Mouse (Mus musculus): ENCODE results near the gene Hspd1. TPM values are rescaled to one million over a fixed set of nuclear protein-coding genes. Genes with fewer than 3 reads are reported as not detected.

The Hspd1 gene
- total RNA-seq, 2 experiments from 2014 or later = 156 to 249 TPM

- Histone ChIP-seq H3K4me3 (peak overlapping the region; percentile 85), H3K27ac (peak overlapping the region; percentile 100)
- TF ChIP-seq CTCF (IDR thresholded peaks at IDR 0.05) = no peak
- DNase-seq = no peak
- intact Hi-C loops (cut with DNase I) = loop anchor here (2.0 to 5.0 kb wide), 3 partner anchors 27 to 36 kb away; partner anchors contain the start of gene Sf3b1
Observed at GRCm38 (mm10) chr1:55053596-55053995, 34.4 kb downstream of the Hspd1 start.

GRCm38 (mm10) chr1:55053005-55053404 is 35.0 kb downstream of the Hspd1 start:
- DNase-seq = peak; percentile 87
- H3K4me3 ChIP-seq = peak overlapping the region; percentile 85
- peak; percentile 35 for TF ChIP-seq CTCF (IDR thresholded peaks at IDR 0.05)
- H3K27ac ChIP-seq = peak overlapping the region; percentile 100
- intact Hi-C loops (cut with DNase I) = loop anchor here (2.0 to 5.0 kb wide), 3 partner anchors 26 to 36 kb away; partner anchors contain the start of gene Sf3b1

DNA sequence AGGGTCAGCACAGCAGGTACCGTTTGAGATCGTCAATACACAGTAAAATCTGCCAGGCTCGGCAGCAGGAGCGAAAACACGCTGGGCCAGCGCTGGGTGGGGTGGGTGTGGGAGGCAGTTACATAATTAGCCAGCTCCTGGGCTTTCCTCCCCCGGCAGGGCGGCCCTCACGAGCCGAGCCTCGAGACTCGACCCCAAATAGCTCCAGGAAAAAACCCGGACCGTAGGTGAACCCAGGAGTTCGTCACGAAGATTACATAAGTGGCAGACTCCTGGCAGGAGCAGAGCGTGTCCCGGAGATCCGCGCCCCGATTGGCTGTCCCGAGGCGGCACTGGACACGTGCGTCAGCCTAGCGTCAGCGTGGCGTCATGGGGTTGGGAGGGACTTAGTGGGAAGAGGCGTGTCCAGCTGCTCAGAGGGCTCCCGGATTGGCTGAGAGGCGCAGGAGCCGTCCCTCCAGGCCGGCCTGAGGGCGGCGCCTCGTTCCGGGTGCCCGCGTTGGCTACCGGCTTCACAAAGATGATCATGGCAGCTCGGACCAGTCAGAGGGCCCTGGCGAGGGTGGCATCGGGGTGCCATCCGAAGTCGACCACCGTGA is 35.6 kb downstream of the Hspd1 start, which contains the start of gene Coq10b:
TSS of gene Coq10b (plus strand) at position 416 of the 599 bp plus-strand sequence.
- intact Hi-C loops (cut with DNase I) = loop anchor here (2.0 to 5.0 kb wide), 3 partner anchors 26 to 35 kb away; partner anchors contain the start of gene Sf3b1
- peak; percentile 99 for DNase-seq
- H3K4me3 ChIP-seq = peak within 1 kb of the TSS; percentile 85
- peak within 1 kb of the TSS; percentile 100 for H3K27ac ChIP-seq
- peak; percentile 0; the same call in 1 of the 2 replicates for TF ChIP-seq CTCF (IDR thresholded peaks at IDR 0.05)

DNA sequence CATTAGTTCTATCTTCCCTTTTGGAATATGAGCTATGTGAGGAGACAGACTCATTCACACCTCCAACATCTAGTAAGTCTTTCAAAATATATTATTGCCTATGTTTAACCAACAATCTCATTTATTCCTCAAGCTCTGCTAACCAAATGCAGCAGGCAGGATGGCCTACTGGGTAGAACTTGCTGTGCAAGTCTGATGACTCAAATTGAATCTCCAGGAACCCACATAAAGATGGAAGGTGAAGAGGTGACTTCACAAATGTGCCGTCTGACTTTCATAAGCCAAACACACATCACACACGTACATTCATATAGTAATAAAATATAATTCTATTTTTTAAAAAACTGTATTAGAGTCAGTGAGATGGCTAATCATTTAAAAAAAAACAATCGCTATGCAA is 36.4 kb downstream of the Hspd1 start:
- DNase-seq = no peak
- TF ChIP-seq CTCF (IDR thresholded peaks at IDR 0.05) = no peak
- H3K4me3 ChIP-seq = peak overlapping the region; percentile 85
- intact Hi-C loops (cut with DNase I) = loop anchor here (2.0 to 5.0 kb wide), 3 partner anchors 25 to 35 kb away; partner anchors contain the start of gene Sf3b1
- peak overlapping the region; percentile 100 for H3K27ac ChIP-seq

- no peak for TF ChIP-seq CTCF (IDR thresholded peaks at IDR 0.05)
- Histone ChIP-seq H3K4me3 (no peak overlapping the region), H3K27ac (no peak overlapping the region)
- DNase-seq = no peak
- intact Hi-C loops (cut with DNase I) = no loop called here
Observed at GRCm38 (mm10) chr1:55048841-55049587, 39.0 kb downstream of the Hspd1 start.

DNA sequence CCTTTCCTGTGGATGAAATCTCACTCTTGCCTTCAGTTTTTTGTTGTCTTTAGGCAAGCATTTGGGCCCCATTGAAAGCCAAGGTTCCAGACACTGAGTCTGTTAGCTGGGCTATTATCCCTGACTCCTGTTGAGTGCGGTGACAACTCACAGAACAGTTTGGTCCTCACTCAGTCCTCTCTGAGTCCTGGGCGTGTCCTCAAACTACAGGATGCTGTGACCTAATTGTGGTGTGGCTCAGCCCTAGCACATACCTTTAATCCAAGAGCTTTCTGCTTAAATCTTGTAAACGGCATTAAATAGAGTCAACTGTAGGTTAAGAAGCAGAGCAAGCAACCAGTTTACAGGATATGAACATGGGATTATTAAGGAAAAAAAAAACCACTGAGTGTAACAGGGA is 44.9 kb downstream of the Hspd1 start:
- TF ChIP-seq CTCF (IDR thresholded peaks at IDR 0.05) = no peak
- Histone ChIP-seq H3K27ac (no peak overlapping the region), H3K4me3 (no peak overlapping the region)
- intact Hi-C loops (cut with DNase I) = no loop called here
- DNase-seq = no peak

DNA sequence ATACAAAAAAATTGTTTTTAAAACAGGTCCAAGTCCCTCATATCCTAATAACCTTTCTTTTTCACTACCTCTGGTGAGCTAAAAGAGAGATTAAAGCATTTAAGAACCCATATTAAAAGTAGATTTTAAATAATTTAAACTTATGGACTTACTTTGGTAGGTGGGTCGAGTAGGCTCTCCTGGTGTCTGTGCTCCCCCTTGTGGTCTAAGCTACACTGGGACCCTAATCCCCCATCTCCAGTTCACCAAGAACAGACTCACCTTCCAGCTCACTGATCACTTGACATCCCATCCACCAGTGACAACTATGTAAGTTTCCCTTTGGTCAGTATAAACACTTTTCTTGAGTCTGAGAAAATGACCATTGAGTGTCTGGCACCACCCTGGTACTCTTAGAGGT is 45.8 kb downstream of the Hspd1 start:
- no peak for DNase-seq
- no peak overlapping the region for H3K4me3 ChIP-seq
- H3K27ac ChIP-seq = no peak overlapping the region
- TF ChIP-seq CTCF (IDR thresholded peaks at IDR 0.05) = peak; percentile 7; the same call in 1 of the 2 replicates
- intact Hi-C loops (cut with DNase I) = no loop called here

DNA sequence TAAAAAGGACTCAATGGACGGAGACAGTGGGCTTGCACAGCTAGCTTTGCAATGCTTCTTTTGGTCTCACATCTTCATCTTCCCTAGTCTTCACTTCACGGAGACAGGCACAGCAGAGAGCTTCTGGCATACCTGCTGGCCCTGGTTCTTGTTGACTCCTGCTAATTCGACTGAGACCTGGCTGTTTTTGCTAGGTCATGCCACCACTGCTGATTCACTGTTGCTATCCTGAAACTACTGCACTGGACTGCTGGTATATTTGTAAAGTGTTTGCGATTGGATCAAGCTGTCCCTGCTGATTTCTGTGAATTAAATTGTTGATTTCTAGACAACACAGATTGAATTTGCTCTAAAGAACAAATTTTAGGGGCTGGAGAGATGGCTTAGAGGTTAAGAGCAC is 46.4 kb downstream of the Hspd1 start:
- DNase-seq = no peak
- Histone ChIP-seq H3K4me3 (no peak overlapping the region), H3K27ac (no peak overlapping the region)
- no peak for TF ChIP-seq CTCF (IDR thresholded peaks at IDR 0.05)
- intact Hi-C loops (cut with DNase I) = no loop called here

- no peak overlapping the region for H3K4me3 ChIP-seq
- no peak for TF ChIP-seq CTCF (IDR thresholded peaks at IDR 0.05)
- intact Hi-C loops (cut with DNase I) = no loop called here
- H3K27ac ChIP-seq = no peak overlapping the region
- DNase-seq = no peak
Observed at GRCm38 (mm10) chr1:55039944-55040343, 48.1 kb downstream of the Hspd1 start.

DNA sequence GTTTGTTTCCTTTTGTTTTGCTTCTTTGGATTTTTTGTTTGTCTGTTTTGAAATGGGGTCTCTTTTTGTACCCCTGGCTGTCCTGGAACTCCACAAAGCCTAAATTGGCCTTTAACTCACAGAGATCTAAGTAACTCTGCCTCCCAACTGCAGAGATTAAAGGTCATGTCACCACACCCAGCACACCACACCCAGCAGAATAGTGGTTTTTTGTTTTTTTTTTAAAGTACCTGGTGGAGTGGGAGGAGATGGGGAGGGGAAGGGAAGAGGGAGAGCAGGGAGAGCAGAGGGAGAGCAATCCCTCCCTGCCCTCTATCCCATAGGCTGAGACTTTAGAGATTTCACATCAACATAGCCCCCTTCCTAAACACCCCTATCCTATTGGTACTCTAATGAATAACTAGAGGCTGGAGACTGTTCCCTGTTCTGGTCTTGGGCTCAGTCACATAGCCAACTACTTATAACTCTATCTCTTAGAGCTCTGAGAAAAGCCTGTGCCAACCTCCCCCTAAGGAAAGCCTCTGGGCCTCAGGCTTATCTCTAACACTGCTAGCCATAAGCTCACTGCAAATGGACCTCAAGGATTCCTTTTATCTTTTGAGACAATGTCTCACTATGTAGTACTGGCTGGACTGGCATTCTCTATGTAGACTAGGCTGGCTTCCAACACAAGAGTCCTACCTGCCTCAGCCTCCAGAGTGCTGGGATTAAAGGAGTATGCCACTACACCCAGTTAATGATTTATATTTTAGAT is 56.8 kb downstream of the Hspd1 start:
- Histone ChIP-seq H3K27ac (no peak overlapping the region), H3K4me3 (no peak overlapping the region)
- no peak for DNase-seq
- intact Hi-C loops (cut with DNase I) = no loop called here
- no peak for TF ChIP-seq CTCF (IDR thresholded peaks at IDR 0.05)

DNA sequence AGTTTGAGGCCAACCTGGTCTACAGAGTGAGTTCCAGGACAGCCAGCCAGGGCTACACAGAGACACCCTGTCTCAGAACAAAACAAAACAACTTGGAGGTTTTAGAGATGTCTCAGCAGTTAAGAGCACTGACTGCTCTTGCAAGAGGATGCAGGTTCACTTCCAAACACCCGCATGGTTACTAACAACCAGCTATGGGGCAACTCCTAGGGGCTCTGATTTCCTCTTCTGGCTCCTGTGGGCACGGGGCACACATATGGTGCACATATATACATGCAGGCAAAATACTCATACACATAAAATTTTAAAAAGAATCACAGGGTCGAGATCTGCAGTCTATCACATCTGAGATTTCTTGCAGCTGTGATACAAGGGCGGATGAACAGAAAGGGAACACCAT is 58.6 kb downstream of the Hspd1 start:
- H3K4me3 ChIP-seq = peak overlapping the region; percentile 53; the same call in 1 of the 2 replicates
- peak overlapping the region; percentile 55; the same call in 1 of the 2 replicates for H3K27ac ChIP-seq
- no peak for TF ChIP-seq CTCF (IDR thresholded peaks at IDR 0.05)
- intact Hi-C loops (cut with DNase I) = no loop called here
- DNase-seq = no peak

DNA sequence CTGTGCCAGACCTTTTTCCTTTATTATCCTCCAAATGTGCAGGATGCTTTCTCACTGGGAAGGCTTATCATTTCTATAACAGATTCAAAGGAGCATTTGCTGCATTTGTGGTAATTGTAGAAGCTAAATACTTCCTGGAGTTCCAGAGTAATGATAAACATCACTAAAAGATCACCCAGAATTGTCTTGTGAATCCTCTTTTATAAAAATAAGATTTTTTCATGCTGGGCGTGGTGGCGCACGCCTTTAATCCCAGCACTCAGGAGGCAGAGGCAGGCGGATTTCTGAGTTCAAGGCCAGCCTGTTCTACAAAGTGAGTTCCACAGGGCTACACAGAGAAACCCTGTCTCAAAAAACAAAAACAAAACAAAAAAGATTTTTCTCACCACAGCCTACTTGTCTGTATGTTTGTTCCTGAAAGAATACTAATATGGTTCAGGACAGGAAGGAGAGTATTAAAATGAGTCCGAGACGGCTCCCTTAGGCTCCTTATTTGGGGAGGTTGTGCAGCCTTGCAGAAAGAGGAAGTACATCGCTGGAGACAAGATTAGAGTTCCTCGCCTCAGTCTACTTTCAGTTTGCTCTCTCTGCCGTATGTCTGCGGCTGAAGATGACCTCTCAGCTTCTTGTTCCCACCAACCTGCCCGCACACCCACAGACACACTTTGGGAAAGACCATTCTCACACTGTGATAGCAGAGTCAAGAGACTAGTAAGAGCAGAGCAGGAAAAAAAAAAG is 59.4 kb downstream of the Hspd1 start:
- Histone ChIP-seq H3K4me3 (peak overlapping the region; percentile 53), H3K27ac (peak overlapping the region; percentile 55)
- no peak for DNase-seq
- no peak for TF ChIP-seq CTCF (IDR thresholded peaks at IDR 0.05)
- intact Hi-C loops (cut with DNase I) = no loop called here
